Mouse (Mus musculus): Measurements from ENCODE around the gene Mmp21.

- TF ChIP-seq CTCF (IDR thresholded peaks at IDR 0.05; ENCODE audit: control insufficient read depth, insufficient read depth, insufficient read length) = no peak
- TF ChIP-seq MAX (IDR thresholded peaks at IDR 0.05) = no peak
- no peak for TF ChIP-seq MYOG (IDR thresholded peaks at IDR 0.05; ENCODE audit: control insufficient read depth, extremely low read depth, insufficient read length)
- no peak for TF ChIP-seq FOSL1 (IDR thresholded peaks at IDR 0.05; ENCODE audit: insufficient read depth, low read length, poor library complexity, severe bottlenecking)
- TF ChIP-seq USF1 (IDR thresholded peaks at IDR 0.05; ENCODE audit: low read depth) = no peak
- TF ChIP-seq CEBPB (IDR thresholded peaks at IDR 0.05; ENCODE audit: low read depth) = no peak
Measured at GRCm38 (mm10) chr7:133632476-133632875, 47.4 kb downstream of the Mmp21 start.
